In the genomic region with DNA sequence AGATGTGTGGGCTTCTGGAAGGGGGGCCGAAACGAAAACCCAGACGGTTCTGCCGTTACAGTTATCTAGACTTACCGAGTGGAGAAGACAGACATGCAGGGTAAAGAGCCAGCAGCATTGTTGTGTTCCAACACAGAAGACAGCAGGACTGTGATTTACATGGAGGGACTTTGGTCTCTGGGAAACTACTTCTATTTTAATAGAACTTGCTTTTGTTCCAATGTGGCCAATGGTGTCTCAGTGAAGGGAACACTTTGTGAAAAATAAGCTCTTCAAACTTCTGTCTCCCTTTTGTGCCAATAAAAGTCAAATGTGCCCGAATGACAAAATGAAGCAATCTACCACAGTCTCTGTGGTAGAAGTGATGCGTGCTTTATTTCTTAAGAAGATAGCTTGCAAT, we compare ENCODE assay signal across 27 mouse cellular contexts. TPM values are rescaled to one million over a fixed set of nuclear protein-coding genes. Genes with fewer than 3 reads are reported as not detected.
"Had no signal": no experiment of that assay in that cellular context is flagged by ENCODE, and none has a peak within 500 bp of the region (broad histone marks: within the 10 kb centered on the region; RNA-seq: fewer than 3 reads in every experiment).

No protein-coding gene starts in this region.

- ATAC-seq: hindbrain, postnatal 0 days; intestine, embryonic 16.5 days had no signal

- H3K9me3 ChIP-seq: heart, embryonic 13.5 days; heart, embryonic 15.5 days; hindbrain, embryonic 13.5 days; hindbrain, embryonic 15.5 days; limb, embryonic 10.5 days; liver, embryonic 13.5 days; liver, embryonic 15.5 days had no signal

- H3K9ac ChIP-seq: heart, embryonic 13.5 days; heart, embryonic 15.5 days; hindbrain, embryonic 13.5 days; hindbrain, embryonic 15.5 days; limb, embryonic 12.5 days; liver, embryonic 13.5 days; liver, embryonic 15.5 days had no signal

- H3K4me1 ChIP-seq: heart, embryonic 13.5 days; heart, embryonic 15.5 days; hindbrain, embryonic 13.5 days; hindbrain, embryonic 15.5 days; limb, embryonic 10.5 days; limb, embryonic 12.5 days; liver, embryonic 13.5 days; liver, embryonic 15.5 days had no signal

- H3K4me3 ChIP-seq: heart, adult 2 months; heart, embryonic 13.5 days; heart, embryonic 15.5 days; hindbrain, embryonic 13.5 days; hindbrain, embryonic 15.5 days; left cerebral cortex, adult 2 months; limb, embryonic 10.5 days; limb, embryonic 12.5 days; liver, embryonic 13.5 days; liver, embryonic 15.5 days had no signal

- H3K4me2 ChIP-seq: heart, embryonic 11.5 days; heart, embryonic 13.5 days; heart, embryonic 15.5 days; hindbrain, embryonic 13.5 days; hindbrain, embryonic 15.5 days; limb, embryonic 12.5 days; liver, embryonic 11.5 days; liver, embryonic 13.5 days; liver, embryonic 15.5 days had no signal

- DNase-seq: gastrocnemius, postnatal 14 days; gastrocnemius, postnatal 36 days; heart, adult 2 months; heart, postnatal 14 days; heart, postnatal 36 days; kidney, adult 11 months; kidney, adult 2 months; kidney, adult 9 months; kidney, postnatal 10 days; kidney, postnatal 25 days; kidney, postnatal 4 days; liver; liver, embryonic 13.5 days had no signal

- H3K27me3 ChIP-seq: heart, embryonic 13.5 days; heart, embryonic 15.5 days; hindbrain, embryonic 13.5 days; hindbrain, embryonic 15.5 days; limb, embryonic 12.5 days; liver, embryonic 13.5 days; liver, embryonic 15.5 days had no signal

- H3K36me3 ChIP-seq: heart, embryonic 13.5 days; heart, embryonic 15.5 days; hindbrain, embryonic 13.5 days; hindbrain, embryonic 15.5 days; limb, embryonic 10.5 days; limb, embryonic 12.5 days; liver, embryonic 13.5 days; liver, embryonic 15.5 days had no signal

- H3K27ac ChIP-seq: heart, adult 2 months; heart, embryonic 13.5 days; heart, embryonic 15.5 days; hindbrain, embryonic 13.5 days; hindbrain, embryonic 15.5 days; hindbrain, postnatal 0 days; left cerebral cortex, adult 2 months; limb, embryonic 10.5 days; limb, embryonic 12.5 days; liver, embryonic 13.5 days; liver, embryonic 15.5 days had no signal

RNA-seq across cellular contexts. Expression of a gene that starts 50.8 kb away (rescaled TPM):
- total RNA-seq: hematopoietic stem cell, adult 5-6 weeks had no signal
- polyA plus RNA-seq: heart, embryonic 13.5 days; heart, postnatal 0 days had no signal
